In the genomic region with DNA sequence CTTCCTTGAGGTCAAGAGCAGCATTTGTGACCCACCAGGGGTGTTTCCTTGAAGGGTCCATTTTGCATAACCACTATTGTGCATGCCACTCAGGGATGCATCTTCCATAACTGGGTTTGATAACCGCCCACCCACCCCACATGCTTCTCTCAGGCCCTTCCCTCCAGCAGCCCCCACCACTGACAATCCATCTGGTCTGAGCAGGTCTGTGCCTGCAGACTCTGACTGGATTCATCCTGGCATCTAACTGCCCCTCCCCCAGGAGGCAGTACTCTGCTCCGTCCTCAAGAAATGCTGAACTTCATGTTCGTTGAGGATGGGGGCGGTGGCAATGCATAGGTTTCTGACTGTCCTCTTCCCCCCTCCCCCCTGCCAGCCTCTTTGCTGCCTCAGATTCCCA, we compare ENCODE assay signal across 30 mouse cellular contexts. TPM values are rescaled to one million over a fixed set of nuclear protein-coding genes. Genes with fewer than 3 reads are reported as not detected.
A peak's percentile ranks its signal among the peaks of the same experiment; 100 is the strongest.
DNase-seq lines count a peak whose midpoint lies in the region; ATAC-seq lines count a peak whose summit lies in the region.
"Had no signal": no experiment of that assay in that cellular context is flagged by ENCODE, and none has a peak within 500 bp of the region (broad histone marks: within the 10 kb centered on the region; RNA-seq: fewer than 3 reads in every experiment).

No protein-coding gene starts in this region.

- peak; percentile 32 for DNase-seq in embryo, embryonic 10 days (ENCODE audit: low spot score)
- DNase-seq in embryo, embryonic 9.5 days (ENCODE audit: extremely low spot score) = no peak
- peak; percentile 50 for DNase-seq in intestine, embryonic 14.5 days (ENCODE audit: low spot score)
- DNase-seq in embryo, embryonic 10.5 days (ENCODE audit: low spot score) = peak; percentile 39
- no peak for DNase-seq in frontal cortex, postnatal 36 days (ENCODE audit: low spot score in 2 of 2)
- DNase-seq in B cell, adult 2 months = no peak
- DNase-seq: adrenal gland, adult 8-10 months; adrenal gland, postnatal 25 days; cerebellum, adult 11-12 months; cerebellum, adult 8-10 months; cerebellum, postnatal 10 days; cerebellum, postnatal 36 days; forebrain, postnatal 0 days; gastrocnemius, postnatal 25 days; heart, adult 18-20 months; heart, postnatal 10 days; heart, postnatal 36 days; kidney, adult 11 months; kidney, adult 9 months had no signal

- no peak overlapping the region for H3K4me3 ChIP-seq in intestine, embryonic 14.5 days (ENCODE audit: low read depth, low read length)
- H3K4me3 ChIP-seq in intestine, embryonic 16.5 days (ENCODE audit: low read length) = no peak overlapping the region
- H3K4me3 ChIP-seq in embryonic facial prominence, embryonic 12.5 days = no peak overlapping the region
- H3K4me3 ChIP-seq: embryonic facial prominence, embryonic 13.5 days; erythroblast, embryonic 14.5 days; forebrain, embryonic 13.5 days; heart, embryonic 12.5 days; heart, embryonic 15.5 days; hindbrain, embryonic 12.5 days had no signal

- no peak overlapping the region for H3K9ac ChIP-seq in intestine, embryonic 14.5 days (ENCODE audit: low read length)
- H3K9ac ChIP-seq in intestine, embryonic 16.5 days (ENCODE audit: low read depth, low read length) = no peak overlapping the region
- no peak overlapping the region for H3K9ac ChIP-seq in embryonic facial prominence, embryonic 12.5 days
- H3K9ac ChIP-seq: embryonic facial prominence, embryonic 13.5 days; forebrain, embryonic 13.5 days; forebrain, postnatal 0 days; heart, embryonic 12.5 days; heart, embryonic 15.5 days; hindbrain, embryonic 12.5 days had no signal

- no peaks in the 10 kb centered on the region for H3K9me3 ChIP-seq in intestine, embryonic 14.5 days (ENCODE audit: control insufficient read depth, low read length)
- H3K9me3 ChIP-seq in intestine, embryonic 16.5 days (ENCODE audit: control insufficient read depth, low read length) = no peaks in the 10 kb centered on the region
- H3K9me3 ChIP-seq in embryonic facial prominence, embryonic 12.5 days = no peaks in the 10 kb centered on the region
- H3K9me3 ChIP-seq: embryonic facial prominence, embryonic 13.5 days; forebrain, embryonic 13.5 days; heart, embryonic 12.5 days; heart, embryonic 15.5 days; hindbrain, embryonic 12.5 days had no signal

- 13% methylated on average over 4 of the region's 4 CpGs for WGBS in intestine, embryonic 14.5 days
- WGBS in intestine, embryonic 16.5 days = 27% methylated on average over 4 of the region's 4 CpGs
- WGBS in embryonic facial prominence, embryonic 12.5 days = 17% methylated on average over 4 of the region's 4 CpGs

- H3K4me1 ChIP-seq in intestine, embryonic 14.5 days (replicated peaks; ENCODE audit: control insufficient read depth, insufficient read depth, low read length) = peaks cover 6% of the 10 kb centered on the region; the same call in 1 of the 2 replicates
- peaks cover 4% of the 10 kb centered on the region for H3K4me1 ChIP-seq in intestine, embryonic 16.5 days (ENCODE audit: control insufficient read depth, insufficient read depth, low read length)
- H3K4me1 ChIP-seq in embryonic facial prominence, embryonic 12.5 days = peaks cover 4% of the 10 kb centered on the region; the same call in 1 of the 2 replicates

- no peak for ATAC-seq in intestine, embryonic 14.5 days (replicated peaks; ENCODE audit: low FRiP score, low TSS enrichment, low read depth)
- ATAC-seq in intestine, embryonic 16.5 days = no peak
- 0 out of 2 replicates have a peak, but pooled peaks have one; percentile 57 for ATAC-seq in embryonic facial prominence, embryonic 12.5 days (ENCODE audit: insufficient number of reproducible peaks, insufficient read depth, low FRiP score, low TSS enrichment)
- ATAC-seq: activated CD4-positive, CD25-positive, alpha-beta regulatory T cell, adult 4 months; forebrain, embryonic 13.5 days; forebrain, postnatal 0 days; hindbrain, postnatal 0 days; inflammation-experienced regulatory T-cells, adult 6 months had no signal

- no peak overlapping the region for H3K27ac ChIP-seq in intestine, embryonic 14.5 days (ENCODE audit: low read depth)
- H3K27ac ChIP-seq in intestine, embryonic 16.5 days (ENCODE audit: low read length) = no peak overlapping the region
- no peak overlapping the region for H3K27ac ChIP-seq in embryonic facial prominence, embryonic 12.5 days
- H3K27ac ChIP-seq: embryonic facial prominence, embryonic 13.5 days; forebrain, embryonic 13.5 days; heart, embryonic 15.5 days; hindbrain, embryonic 12.5 days; hindbrain, postnatal 0 days had no signal

- no peak overlapping the region for H3K4me2 ChIP-seq in intestine, embryonic 14.5 days (ENCODE audit: low read length)
- H3K4me2 ChIP-seq in intestine, embryonic 16.5 days (ENCODE audit: low read depth, low read length) = no peak overlapping the region
- H3K4me2 ChIP-seq in embryonic facial prominence, embryonic 12.5 days (replicated peaks) = no peak overlapping the region
- H3K4me2 ChIP-seq: embryonic facial prominence, embryonic 13.5 days; forebrain, embryonic 13.5 days; heart, embryonic 12.5 days; heart, embryonic 15.5 days; hindbrain, embryonic 12.5 days had no signal

- H3K27me3 ChIP-seq in intestine, embryonic 14.5 days (replicated peaks; ENCODE audit: control insufficient read depth, insufficient read depth, low read length) = peaks cover 64% of the 10 kb centered on the region
- peaks cover 55% of the 10 kb centered on the region for H3K27me3 ChIP-seq in intestine, embryonic 16.5 days (replicated peaks; ENCODE audit: control insufficient read depth, insufficient read depth, low read length)
- peaks cover 78% of the 10 kb centered on the region for H3K27me3 ChIP-seq in embryonic facial prominence, embryonic 12.5 days

- H3K36me3 ChIP-seq in intestine, embryonic 14.5 days (ENCODE audit: control insufficient read depth, insufficient read depth, low read length) = no peaks in the 10 kb centered on the region
- no peaks in the 10 kb centered on the region for H3K36me3 ChIP-seq in intestine, embryonic 16.5 days (ENCODE audit: control insufficient read depth, insufficient read depth, low read length)
- no peaks in the 10 kb centered on the region for H3K36me3 ChIP-seq in embryonic facial prominence, embryonic 12.5 days
- H3K36me3 ChIP-seq: embryonic facial prominence, embryonic 13.5 days; heart, embryonic 12.5 days; heart, embryonic 15.5 days; hindbrain, embryonic 12.5 days had no signal

RNA-seq across cellular contexts. Expression of gene Dio3, which starts 4.9 kb away (rescaled TPM):
- 0.35 and 0.74 TPM in 2 replicates for polyA plus RNA-seq in intestine, embryonic 14.5 days (2014; fragmentation: Nextera tagmentation; extraction: Ambion mirVana)
- polyA plus RNA-seq in intestine, embryonic 16.5 days (2015; fragmentation: Nextera tagmentation; extraction: Ambion mirVana) = 0.82 and 1.2 TPM in 2 replicates
- 2.1 and 2.7 TPM in 2 replicates for polyA plus RNA-seq in embryonic facial prominence, embryonic 12.5 days (2016; fragmentation: Nextera tagmentation; extraction: Ambion mirVana)
- polyA plus RNA-seq: activated CD4-positive, CD25-positive, alpha-beta regulatory T cell, adult 4 months; erythroblast, embryonic 14.5 days; heart, embryonic 15.5 days; inflammation-experienced regulatory T-cells, adult 6 months had no signal

Comparison
In these comparisons a context has a peak if more than half of its experiments do, and no peak if none do; other contexts are left out.
1. DNase-seq: peak in embryo, embryonic 10 days (single experiment), intestine, embryonic 14.5 days (single experiment) and embryo, embryonic 10.5 days (single experiment); none in embryo, embryonic 9.5 days (single experiment), frontal cortex, postnatal 36 days (0 of 2) and B cell, adult 2 months (0 of 2).